Mouse (Mus musculus) ES-E14 (cell line): ENCODE measurements around the gene Ddx6. TPM values are rescaled to one million over a fixed set of nuclear protein-coding genes. Genes with fewer than 3 reads are reported as not detected.

Source experiments
- DNase-seq: peaks from one replicate; pipeline ENCODE4 v3.0.0-alpha.2; 2013; ENCODE audit warnings: low read depth, low spot score
- H3K27ac ChIP-seq: 2 replicates; pipeline ENCODE4 v1.5.1; 2012; ENCODE audit warnings: low read depth, mild to moderate bottlenecking, low read length, moderate library complexity, mixed read lengths; ENCODE audit not compliant: poor library complexity, insufficient read depth, severe bottlenecking
- H3K36me3 ChIP-seq: 2 replicates; pipeline ENCODE4 v1.6.1; 2012; ENCODE audit warnings: mild to moderate bottlenecking, low read length, moderate library complexity, mixed read lengths; ENCODE audit not compliant: control insufficient read depth, poor library complexity, insufficient read depth, severe bottlenecking
- H3K4me1 ChIP-seq, 2 experiments: fragments of 150-350 bp in 1 of 2; sonication (generic) in 1 of 2; 2 replicates each; pipeline ENCODE4 v1.6.1; 2012; ENCODE audit warnings: low read length in 2 of 2, mild to moderate bottlenecking in 1 of 2, mixed read lengths in 1 of 2; ENCODE audit not compliant: control insufficient read depth in 2 of 2, insufficient read depth in 2 of 2, poor library complexity in 1 of 2
- H3K4me3 ChIP-seq, 2 experiments: fragments of 150-350 bp in 1 of 2; sonication (generic) in 1 of 2; 2 replicates each; pipeline ENCODE4 v1.5.1; 2012; ENCODE audit warnings: low read length in 2 of 2, low read depth in 1 of 2, mild to moderate bottlenecking in 1 of 2, mixed read lengths in 1 of 2; ENCODE audit not compliant: insufficient read depth in 1 of 2, poor library complexity in 1 of 2, severe bottlenecking in 1 of 2
- H3K9ac ChIP-seq: 2 replicates; pipeline ENCODE4 v1.6.1; 2012; ENCODE audit warnings: low read depth, mild to moderate bottlenecking, low read length, mixed read lengths; ENCODE audit not compliant: poor library complexity, insufficient read depth, severe bottlenecking
- H3K9me3 ChIP-seq: fragments of 150-350 bp; sonication (generic); 2 replicates; pipeline ENCODE4 v1.6.1; 2012; ENCODE audit warnings: low read depth, mild to moderate bottlenecking, low read length; ENCODE audit not compliant: control insufficient read depth, insufficient read depth
- CHD2 ChIP-seq: IDR thresholded peaks from 2 replicates; pipeline ENCODE4 v1.6.1; 2014; ENCODE audit warnings: mild to moderate bottlenecking, low read depth, low read length, inconsistent platforms
- HCFC1 ChIP-seq: IDR thresholded peaks from 2 replicates; pipeline ENCODE4 v1.6.1; 2012; ENCODE audit warnings: low read length, inconsistent platforms, borderline replicate concordance; ENCODE audit not compliant: insufficient read depth
- MAFK ChIP-seq: IDR thresholded peaks from 2 replicates; pipeline ENCODE4 v1.6.1; 2014; ENCODE audit warnings: mild to moderate bottlenecking, low read depth, low read length, inconsistent platforms; ENCODE audit not compliant: insufficient read depth
- ZC3H11A ChIP-seq: IDR thresholded peaks from 2 replicates; pipeline ENCODE4 v1.6.1; 2012; ENCODE audit warnings: low read depth, mild to moderate bottlenecking, inconsistent platforms, low read length, borderline replicate concordance
- ZNF384 ChIP-seq: IDR thresholded peaks from 2 replicates; pipeline ENCODE4 v1.6.1; 2012; ENCODE audit warnings: low read depth, low read length, inconsistent platforms
- in situ Hi-C, 2 experiments: fragments of 600-800 bp; cut with MboI; formaldehyde crosslinking; loops; one replicate each; pipeline ENCODE4 v1.15.1; 2025; ENCODE audit warnings: low sequenced_read_pairs in 2 of 2, inconsistent platforms in 1 of 2; ENCODE audit not compliant: unreplicated experiment in 2 of 2
- total RNA-seq: library from RNA; depleted of rRNA; stranded (reverse); fragments of 300-350 nt; gene quantifications from 2 replicates; pipeline ENCODE4 v1.2.3, GENCODE M21; 2012; rRNA removed

Gene Ddx6
- total RNA-seq, 1 experiment: 52.7 TPM

- Histone ChIP-seq H3K27ac (no peak overlapping the region), H3K4me3 (no peak overlapping the region), H3K9ac (no peak overlapping the region), H3K4me1 (peaks cover 2 to 9% of the 10 kb centered on the region in 2 experiments; a peak in 1 of 4 replicates), H3K9me3 (no peaks in the 10 kb centered on the region), H3K36me3 (no peaks in the 10 kb centered on the region; the same call in 1 of the 2 replicates)
- DNase-seq: no peak
- in situ Hi-C loops: no loop called here
- TF ChIP-seq ZNF384 (no peak), ZC3H11A (no peak), CHD2 (no peak), HCFC1 (no peak), MAFK (no peak)
Measured at GRCm38 (mm10) chr9:44688013-44688412, 83.3 kb downstream of the Ddx6 start.

Other genes with a start within 250 kb of the Ddx6 start
- 35.0 and 35.8 TPM in 2 replicates for gene Vps11, start 243.2 kb upstream of the Ddx6 start, total RNA-seq
- 246 and 320 TPM in 2 replicates for gene Hyou1, start 225.4 kb upstream of the Ddx6 start, total RNA-seq
- 9.8 and 10.0 TPM in 2 replicates for gene Slc37a4, start 208.0 kb upstream of the Ddx6 start, total RNA-seq
- 1,792 and 2,115 TPM in 2 replicates for gene Rps25, start 197.8 kb upstream of the Ddx6 start, total RNA-seq
- 88.2 and 95.1 TPM in 2 replicates for gene Trappc4, start 197.3 kb upstream of the Ddx6 start, total RNA-seq
- gene Ccdc84, start 186.3 kb upstream of the Ddx6 start, total RNA-seq: 38.3 and 57.0 TPM in 2 replicates
- gene Foxr1, start 163.8 kb upstream of the Ddx6 start, total RNA-seq: 0.79 and 1.9 TPM in 2 replicates
- gene Upk2, start 149.9 kb upstream of the Ddx6 start, total RNA-seq: 0.31 and 1.1 TPM in 2 replicates
- 4.9 and 6.7 TPM in 2 replicates for gene Bcl9l, start 122.1 kb upstream of the Ddx6 start, total RNA-seq
- 0.21 and 0.31 TPM in 2 replicates for gene Cxcr5, start 43.0 kb upstream of the Ddx6 start, total RNA-seq
- gene Treh, start 68.3 kb downstream of the Ddx6 start, total RNA-seq: not detected in 2 replicates
- gene Phldb1, start 130.3 kb downstream of the Ddx6 start, total RNA-seq: 25.8 and 44.0 TPM in 2 replicates
- 46.4 and 72.3 TPM in 2 replicates for gene Arcn1, start 163.0 kb downstream of the Ddx6 start, total RNA-seq
- 49.1 and 64.4 TPM in 2 replicates for gene Ift46, start 163.0 kb downstream of the Ddx6 start, total RNA-seq
- 0.54 and 1.0 TPM in 2 replicates for gene Tmem25, start 194.4 kb downstream of the Ddx6 start, total RNA-seq
- gene Ttc36, start 198.2 kb downstream of the Ddx6 start, total RNA-seq: 0.80 and 2.2 TPM in 2 replicates